Mouse (Mus musculus): ENCODE results near the gene Slu7. TPM values are rescaled to one million over a fixed set of nuclear protein-coding genes. Genes with fewer than 3 reads are reported as not detected.

Slu7 gene
- total RNA-seq, 4 experiments from 2014 or later: 40.4 to 53.6 (median 46.9) TPM

DNA sequence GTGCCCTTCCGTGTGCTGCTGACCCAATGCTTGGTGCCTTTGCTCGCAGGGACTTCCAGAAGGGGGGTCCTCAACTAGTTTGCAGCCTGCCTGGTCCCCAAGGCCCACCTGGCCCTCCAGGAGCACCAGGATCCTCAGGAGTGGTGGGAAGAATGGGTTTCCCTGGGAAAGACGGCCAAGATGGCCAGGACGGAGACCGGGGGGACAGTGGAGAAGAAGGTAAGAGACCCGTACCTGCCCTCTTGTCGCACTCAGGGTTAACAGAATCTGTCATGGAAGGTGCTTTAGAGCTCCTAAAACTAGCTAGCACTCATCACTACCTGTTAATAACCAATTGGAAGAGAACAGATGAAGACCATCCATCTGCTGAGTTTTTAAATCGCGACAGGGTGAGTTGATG is 52.3 kb downstream of the Slu7 start:
- no peak for DNase-seq

DNA sequence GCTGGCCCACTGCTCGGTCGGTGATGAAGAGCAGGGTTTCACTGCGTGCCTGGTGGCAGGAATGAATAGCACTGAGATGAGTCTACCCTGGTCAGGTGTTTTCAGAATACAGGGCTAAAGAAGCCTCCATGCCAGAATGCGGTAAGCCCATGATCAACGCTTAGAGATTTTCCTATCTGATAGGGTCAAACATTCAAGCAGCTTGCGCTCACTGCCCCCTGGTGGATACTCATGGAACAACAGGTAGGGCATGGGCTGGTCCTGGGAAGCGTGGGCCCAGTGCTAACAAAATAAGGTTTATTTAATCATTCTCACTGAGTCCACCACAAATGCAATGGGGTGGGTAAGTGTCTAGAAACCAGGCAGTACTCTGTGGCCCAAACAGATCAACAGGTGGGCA is 59.1 kb downstream of the Slu7 start:
- DNase-seq: peak; percentile 36

DNA sequence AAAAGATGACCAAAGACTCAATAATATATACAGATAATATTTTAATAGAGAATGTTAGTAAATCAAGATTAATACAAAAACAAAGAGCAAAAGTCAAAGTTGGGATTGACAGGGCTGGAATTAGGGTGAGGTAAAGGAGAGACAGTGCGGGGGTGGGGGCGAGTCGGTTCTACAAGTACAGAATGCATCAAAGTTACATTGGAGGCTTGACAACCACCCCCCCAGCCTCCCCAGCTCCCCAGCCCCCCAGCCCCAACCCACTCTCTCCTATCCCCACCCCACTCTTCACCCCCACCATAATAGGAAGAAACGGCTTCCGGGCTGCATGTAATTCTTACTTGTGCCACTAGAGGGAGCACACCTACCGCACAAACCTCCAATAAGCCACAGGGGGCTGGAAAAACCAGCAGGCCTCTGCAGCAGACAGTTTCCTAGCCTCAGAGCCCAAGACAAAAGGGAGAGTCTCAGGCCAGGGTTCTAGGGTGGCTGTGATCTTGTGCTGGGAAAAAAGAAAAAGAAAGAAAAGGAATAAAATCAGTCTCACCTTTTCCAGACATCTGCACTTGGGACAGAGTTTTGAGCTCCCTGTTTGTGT is 60.4 kb downstream of the Slu7 start:
- no peak for DNase-seq

GRCm38 (mm10) chr11:43495037-43495436 is 61.5 kb downstream of the Slu7 start:
- no peak for DNase-seq

DNA sequence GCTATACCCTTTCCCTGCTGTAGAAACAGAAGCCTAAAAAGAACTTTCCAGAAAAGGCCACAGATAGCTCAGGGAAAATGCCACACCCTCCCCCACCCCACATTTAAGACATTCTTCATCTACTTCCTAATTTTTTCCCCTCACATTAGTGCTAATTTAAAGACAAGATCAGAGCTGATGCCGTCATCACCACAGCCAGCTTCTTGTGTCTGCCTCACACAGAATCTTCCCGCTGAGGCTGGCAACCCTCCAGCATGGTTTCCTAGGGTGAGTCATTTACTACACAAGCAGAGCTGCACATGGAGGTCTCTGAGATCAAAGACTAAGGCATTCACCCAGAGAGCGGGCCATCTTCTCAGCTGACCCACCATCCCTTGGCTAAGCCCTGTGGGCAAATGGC is 62.0 kb downstream of the Slu7 start:
- DNase-seq: peak; percentile 82

Other genes with a start within 250 kb of the Slu7 start
- 10 to 100 TPM; 41.3 to 59.5 (median 53.1) TPM for gene Pttg1, start 7.5 kb upstream of the Slu7 start, total RNA-seq (2022)
- gene C1qtnf2, start 40.5 kb downstream of the Slu7 start, total RNA-seq (2022): 10 to 100 TPM in 2 of 4 experiments, 1 to 10 TPM in 2; 9.5 to 14.6 (median 10.4) TPM
- 1 to 10 TPM; 1.8 to 4.8 (median 2.5) TPM for gene Ccnjl, start 95.0 kb downstream of the Slu7 start, total RNA-seq (2022)
- gene 4933415A04Rik, start 153.3 kb downstream of the Slu7 start, total RNA-seq (2022): under 1 TPM; 0.35 to 0.70 (median 0.41) TPM
- not detected for gene Fabp6, start 167.8 kb downstream of the Slu7 start, total RNA-seq (2022)
- 10 to 100 TPM; 28.6 to 46.7 (median 35.5) TPM for gene Pwwp2a, start 248.3 kb downstream of the Slu7 start, total RNA-seq (2022)

Measured in adrenal gland, adult 8-10 months (tissue).